Mouse (Mus musculus): Measurements from ENCODE around the gene Dock1.

Dock1 gene

GRCm38 (mm10) chr7:134840066-134840465 lies 169.6 kb downstream of the Dock1 start:
- no peak for DNase-seq (ENCODE audit: low read depth)

DNA sequence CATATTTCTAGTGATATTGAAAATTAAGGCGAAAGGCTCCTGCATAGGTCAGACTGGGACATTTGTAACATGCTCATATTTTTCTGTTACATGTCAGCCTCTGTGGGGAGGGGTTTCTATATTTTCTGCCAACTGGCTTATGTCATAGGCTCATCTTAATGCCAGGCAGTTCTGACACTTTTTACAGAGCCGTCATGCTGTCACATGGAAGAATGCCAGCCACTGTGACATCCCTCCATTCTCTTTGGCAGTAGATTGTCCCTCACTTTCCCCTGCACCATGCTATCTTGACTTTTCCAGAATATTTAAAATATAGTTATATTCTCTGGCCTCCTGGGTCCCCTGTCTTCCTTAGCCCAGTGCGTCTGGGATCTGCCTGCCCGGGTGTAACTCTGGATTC lies 172.3 kb downstream of the Dock1 start:
- DNase-seq (ENCODE audit: low read depth), result no peak

DNA sequence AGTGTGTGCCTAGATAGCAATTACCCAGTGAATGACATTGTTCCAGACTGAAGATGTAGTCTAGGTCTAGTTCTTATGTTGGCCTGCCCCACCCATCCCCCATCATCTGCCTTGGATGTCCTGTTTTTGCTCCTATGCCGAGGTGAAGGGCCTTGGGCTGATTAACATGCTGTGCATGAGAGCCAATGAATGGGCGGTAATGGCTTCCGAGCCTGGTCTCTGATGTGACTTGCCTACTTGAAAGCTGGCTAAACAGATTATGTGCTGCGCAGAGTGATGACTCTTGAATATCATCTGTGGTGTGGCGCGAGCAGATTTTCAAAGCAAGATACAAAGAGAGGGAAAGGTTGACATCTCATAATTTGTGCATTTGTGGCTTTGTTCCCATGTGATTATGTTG lies 191.5 kb downstream of the Dock1 start:
- DNase-seq (ENCODE audit: low read depth), result no peak

DNA sequence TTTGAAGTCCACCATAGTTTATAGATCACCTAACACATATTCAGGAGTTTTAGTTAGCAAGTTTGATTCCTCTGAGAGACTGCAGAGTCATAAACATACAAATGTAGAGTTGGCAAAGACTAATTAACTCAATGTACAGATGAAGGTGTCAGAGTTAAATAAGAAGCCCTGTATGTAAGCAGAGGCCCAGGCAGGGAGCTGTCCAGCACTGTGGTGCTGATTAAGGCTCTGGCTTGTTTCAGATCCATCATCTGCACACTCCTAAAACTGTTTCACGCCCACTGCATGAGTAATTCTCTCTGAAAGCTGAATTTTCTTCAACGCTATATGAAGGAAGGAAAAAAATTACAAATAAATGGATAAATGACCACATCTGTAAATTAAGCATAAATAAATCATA lies 193.7 kb downstream of the Dock1 start:
- peak; percentile 5 for DNase-seq (ENCODE audit: low read depth)

DNA sequence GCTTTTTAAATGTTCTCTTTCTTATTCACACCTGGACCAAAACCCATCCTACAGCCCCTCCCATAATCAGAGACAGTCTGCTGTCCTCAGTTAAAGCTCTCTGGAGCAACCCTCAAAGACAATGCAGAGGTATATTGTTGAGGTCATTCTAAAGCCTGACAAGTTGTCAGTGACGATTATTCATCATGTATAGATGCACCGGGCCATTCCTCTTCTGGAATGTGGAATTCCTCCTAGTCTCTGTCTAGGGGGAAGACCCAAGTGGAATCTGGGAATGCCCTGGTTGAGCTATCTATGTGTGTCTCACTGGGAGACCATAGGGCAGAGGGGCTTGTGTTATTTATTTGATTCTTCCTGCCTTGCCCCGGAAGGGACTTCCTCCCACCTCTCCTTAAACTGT lies 202.1 kb downstream of the Dock1 start:
- no peak for DNase-seq (ENCODE audit: low read depth)

GRCm38 (mm10) chr7:134872981-134873380 lies 202.5 kb downstream of the Dock1 start:
- no peak for DNase-seq (ENCODE audit: low read depth)

- no peak for DNase-seq (ENCODE audit: low read depth)
Observed at GRCm38 (mm10) chr7:134878985-134879384, 208.5 kb downstream of the Dock1 start.

- DNase-seq (ENCODE audit: low read depth), result no peak
Observed at GRCm38 (mm10) chr7:134880431-134880830, 210.0 kb downstream of the Dock1 start.

- no peak for DNase-seq (ENCODE audit: low read depth)
Observed at GRCm38 (mm10) chr7:134883516-134883915, 213.1 kb downstream of the Dock1 start.

- no peak for DNase-seq (ENCODE audit: low read depth)
Observed at GRCm38 (mm10) chr7:134892449-134892871, 222.0 kb downstream of the Dock1 start.

GRCm38 (mm10) chr7:134892972-134893371 lies 222.5 kb downstream of the Dock1 start:
- no peak for DNase-seq (ENCODE audit: low read depth)

DNA sequence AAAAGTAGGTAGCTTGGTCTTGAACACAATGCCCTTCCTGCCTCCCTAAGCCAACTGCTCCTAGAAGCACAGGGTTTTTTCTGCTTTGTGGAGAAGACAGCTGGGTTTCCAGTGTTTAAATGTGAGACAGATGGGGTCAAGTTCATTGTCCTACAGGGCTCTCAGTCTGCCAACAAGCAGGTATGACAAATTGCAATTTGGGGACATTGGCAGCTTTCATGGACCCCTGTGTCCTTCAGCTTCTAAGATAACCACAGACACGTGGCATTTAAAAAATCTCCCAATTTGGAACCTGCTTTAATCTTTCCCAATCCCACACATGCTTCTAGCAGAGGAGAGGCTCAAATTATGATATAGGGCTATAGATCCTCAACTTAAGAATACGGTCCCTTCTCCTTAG lies 224.2 kb downstream of the Dock1 start:
- DNase-seq (ENCODE audit: low read depth), result no peak

GRCm38 (mm10) chr7:134899462-134899861 lies 229.0 kb downstream of the Dock1 start:
- DNase-seq (ENCODE audit: low read depth), result no peak

- DNase-seq (ENCODE audit: low read depth), result no peak
Observed at GRCm38 (mm10) chr7:134901992-134902391, 231.5 kb downstream of the Dock1 start.

DNA sequence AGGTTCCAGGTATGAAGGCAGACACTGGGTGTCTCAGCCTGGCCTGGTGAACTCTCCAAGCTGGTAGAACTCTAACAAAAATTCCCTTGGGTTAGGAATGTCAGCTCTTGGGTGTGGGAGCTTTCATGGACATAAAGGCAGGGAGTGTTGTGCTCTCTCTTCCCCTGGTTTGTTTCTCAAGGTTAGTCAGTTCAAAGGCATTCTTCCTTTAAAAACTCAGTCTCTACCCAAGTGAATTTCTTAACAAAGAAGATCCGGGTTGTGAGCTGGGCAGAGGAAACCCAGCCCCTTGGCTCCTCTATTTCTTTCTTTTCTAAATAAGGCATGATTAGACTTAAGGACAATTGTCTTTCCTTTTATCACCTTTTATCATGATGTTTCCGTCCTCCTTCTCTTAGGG lies 261.4 kb downstream of the Dock1 start:
- no peak for DNase-seq (ENCODE audit: low read depth)

- no peak for DNase-seq (ENCODE audit: low read depth)
Observed at GRCm38 (mm10) chr7:134937471-134937926, 267.0 kb downstream of the Dock1 start.

DNA sequence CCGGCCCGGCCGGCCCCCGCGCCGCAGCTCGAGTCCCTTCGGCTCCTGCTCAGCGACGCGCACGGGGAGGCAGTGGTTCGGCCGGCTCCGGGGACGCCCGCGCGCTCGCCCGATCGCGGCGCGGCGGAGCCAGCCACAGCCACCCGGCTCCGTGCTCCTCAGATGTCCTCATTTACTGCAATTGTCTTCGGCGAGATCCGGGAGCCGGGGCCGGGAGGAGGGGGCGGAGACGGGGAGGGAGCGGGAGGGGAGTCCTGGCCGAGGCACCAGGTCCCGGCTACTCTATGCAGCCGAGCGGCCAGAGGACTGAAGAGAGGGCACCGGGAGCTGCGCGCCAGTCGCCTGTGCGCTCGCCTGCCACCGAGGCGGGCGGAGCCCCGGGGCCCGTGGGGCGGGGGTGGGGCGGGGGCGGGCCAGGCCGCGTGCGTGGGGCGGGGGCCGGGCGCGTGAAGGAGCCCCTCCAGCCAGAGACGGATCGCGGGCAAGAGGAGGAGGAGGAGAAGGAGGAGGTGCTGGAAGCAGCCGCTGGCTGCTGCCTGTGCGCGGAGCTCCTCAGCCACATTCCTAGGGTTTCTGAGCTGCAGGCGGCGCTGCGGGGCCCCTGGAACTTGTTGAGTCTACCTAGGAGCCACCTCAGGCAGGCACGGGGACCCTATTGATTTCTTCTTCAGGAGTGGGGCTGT lies 267.6 kb downstream of the Dock1 start, which contains the start of gene Fam196a:
Fam196a (minus strand) TSS at position 504 of the 683 bp plus-strand sequence.
- no peak for DNase-seq (ENCODE audit: low read depth)

- no peak for DNase-seq (ENCODE audit: low read depth)
Observed at GRCm38 (mm10) chr7:134941891-134942290, 271.4 kb downstream of the Dock1 start.

DNA sequence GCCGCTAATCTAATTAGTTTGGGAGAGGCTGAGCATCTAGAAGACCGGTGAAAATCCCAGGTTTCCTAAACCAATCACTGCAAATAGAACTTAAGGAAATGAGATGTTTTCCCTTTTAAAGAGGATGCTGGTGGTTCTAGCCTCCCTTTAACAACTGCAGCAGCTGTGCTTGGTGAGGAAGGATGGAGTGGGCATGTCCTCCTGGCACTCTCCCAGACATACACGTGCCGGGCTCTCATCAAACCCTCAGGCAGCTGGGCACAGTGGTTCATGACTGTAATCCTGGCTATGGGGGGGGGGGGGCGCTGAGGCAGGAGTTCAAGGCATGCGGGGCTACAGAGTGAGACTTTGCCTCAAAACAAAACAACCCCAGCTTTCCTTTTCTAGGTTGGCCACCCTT lies 272.6 kb downstream of the Dock1 start:
- DNase-seq (ENCODE audit: low read depth), result no peak

- DNase-seq (ENCODE audit: low read depth), result no peak
Observed at GRCm38 (mm10) chr7:134943701-134944100, 273.2 kb downstream of the Dock1 start.

- no peak for DNase-seq (ENCODE audit: low read depth)
Observed at GRCm38 (mm10) chr7:134945925-134946716, 275.7 kb downstream of the Dock1 start.

DNA sequence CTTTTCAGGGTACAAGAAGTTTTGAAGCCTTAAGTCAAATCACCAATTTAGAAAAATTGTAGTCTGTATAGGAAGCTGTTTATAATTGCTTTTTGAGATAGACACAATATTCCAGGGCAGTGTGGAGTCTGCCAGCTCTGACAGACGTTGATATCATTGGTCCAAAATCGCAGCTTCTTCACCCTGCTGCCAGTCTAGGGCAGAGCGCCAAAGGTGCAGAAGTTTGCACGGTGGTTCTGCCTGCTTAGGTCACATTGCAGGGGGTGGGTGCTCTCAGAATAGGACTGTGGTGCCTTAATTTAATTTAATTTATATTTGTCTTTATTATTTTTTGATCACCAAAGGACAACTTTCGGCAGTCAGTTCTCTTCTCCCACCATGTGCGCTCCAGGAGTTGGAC lies 288.6 kb downstream of the Dock1 start:
- DNase-seq (ENCODE audit: low read depth), result no peak

- peak; percentile 31 for DNase-seq (ENCODE audit: low read depth)
Observed at GRCm38 (mm10) chr7:134960871-134961270, 290.4 kb downstream of the Dock1 start.
